Mouse (Mus musculus): Measurements from ENCODE around the gene 4930544D05Rik.

DNA sequence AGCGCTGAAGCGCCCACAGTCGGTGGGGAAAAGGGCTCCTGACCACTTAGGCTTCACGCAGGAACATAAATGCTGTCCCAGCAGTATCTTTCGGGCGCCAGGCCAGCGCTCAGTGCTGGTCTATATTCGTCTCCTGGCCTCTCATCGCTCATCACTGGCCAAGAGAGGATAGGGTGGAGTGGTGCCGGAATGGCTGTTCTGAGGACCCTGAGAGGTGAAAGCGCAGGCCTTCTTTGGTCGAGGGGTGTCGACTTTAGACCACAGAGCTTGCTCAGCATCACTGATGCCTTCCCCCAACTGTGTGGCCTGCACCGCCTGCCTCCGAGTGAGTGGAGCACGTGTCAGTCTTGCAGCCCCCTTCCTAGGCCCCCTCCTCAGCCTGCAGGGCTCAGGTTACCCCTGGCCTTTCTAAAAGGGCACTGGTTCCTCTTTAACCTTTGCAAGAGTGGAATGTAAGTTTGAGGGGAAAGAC, 40.8 kb downstream of the 4930544D05Rik start:
- TF ChIP-seq ZC3H11A (IDR thresholded peaks at IDR 0.05; ENCODE audit: borderline replicate concordance, low read depth, low read length) (no peak), MAFK (IDR thresholded peaks at IDR 0.05; ENCODE audit: insufficient read depth, low read depth, low read length) (no peak)

Data from ES-E14 (cell line).